Mouse (Mus musculus): ENCODE data around the gene Ripor2. TPM values are rescaled to one million over a fixed set of nuclear protein-coding genes. Genes with fewer than 3 reads are reported as not detected.

Gene Ripor2
- polyA plus RNA-seq, 1 experiment: 2.0 TPM

GRCm38 (mm10) chr13:24750807-24751206, 168.8 kb downstream of the Ripor2 start:
- Histone ChIP-seq H3K4me3 (ENCODE audit: low read depth, low read length) (no peak overlapping the region), H3K27ac (ENCODE audit: insufficient read depth, low read depth, low read length) (no peak overlapping the region), H3K4me1 (ENCODE audit: control insufficient read depth, insufficient read depth, insufficient read length, low read length) (no peaks in the 10 kb centered on the region), H3K36me3 (ENCODE audit: control insufficient read depth, insufficient read depth, low read length) (peaks cover 38% of the 10 kb centered on the region), H3K27me3 (ENCODE audit: control insufficient read depth, insufficient read depth, low read length) (no peaks in the 10 kb centered on the region)
- TF ChIP-seq CTCF (IDR thresholded peaks at IDR 0.05; ENCODE audit: extremely low read depth, insufficient read length, insufficient replicate concordance, low read depth, low read length) (no peak), POLR2A (IDR thresholded peaks at IDR 0.05; ENCODE audit: low read depth, low read length) (no peak)
- WGBS: 84% methylated on average over 8 of the region's 8 CpGs

- WGBS: 86% methylated on average over 8 of the region's 8 CpGs
- H3K27ac ChIP-seq (ENCODE audit: insufficient read depth, low read depth, low read length): no peak overlapping the region
- TF ChIP-seq CTCF (IDR thresholded peaks at IDR 0.05; ENCODE audit: extremely low read depth, insufficient read length, insufficient replicate concordance, low read depth, low read length): no peak
- TF ChIP-seq POLR2A (IDR thresholded peaks at IDR 0.05; ENCODE audit: low read depth, low read length): no peak
- no peaks in the 10 kb centered on the region for H3K27me3 ChIP-seq (ENCODE audit: control insufficient read depth, insufficient read depth, low read length)
- H3K4me1 ChIP-seq (ENCODE audit: control insufficient read depth, insufficient read depth, insufficient read length, low read length): no peaks in the 10 kb centered on the region
- peaks cover 42% of the 10 kb centered on the region for H3K36me3 ChIP-seq (ENCODE audit: control insufficient read depth, insufficient read depth, low read length)
- H3K4me3 ChIP-seq (ENCODE audit: low read depth, low read length): no peak overlapping the region
Observed at GRCm38 (mm10) chr13:24751396-24751795, 169.4 kb downstream of the Ripor2 start.

GRCm38 (mm10) chr13:24756756-24757155, 174.8 kb downstream of the Ripor2 start:
- H3K4me3 ChIP-seq (ENCODE audit: low read depth, low read length): no peak overlapping the region
- 94% methylated on average over 3 of the region's 3 CpGs for WGBS
- H3K27ac ChIP-seq (ENCODE audit: insufficient read depth, low read depth, low read length): no peak overlapping the region
- peaks cover 3% of the 10 kb centered on the region; the same call in 1 of the 2 replicates for H3K4me1 ChIP-seq (ENCODE audit: control insufficient read depth, insufficient read depth, insufficient read length, low read length)
- peaks cover 43% of the 10 kb centered on the region for H3K36me3 ChIP-seq (ENCODE audit: control insufficient read depth, insufficient read depth, low read length)
- TF ChIP-seq CTCF (IDR thresholded peaks at IDR 0.05; ENCODE audit: extremely low read depth, insufficient read length, insufficient replicate concordance, low read depth, low read length) (no peak), POLR2A (IDR thresholded peaks at IDR 0.05; ENCODE audit: low read depth, low read length) (no peak)
- H3K27me3 ChIP-seq (ENCODE audit: control insufficient read depth, insufficient read depth, low read length): no peaks in the 10 kb centered on the region

- H3K36me3 ChIP-seq (ENCODE audit: control insufficient read depth, insufficient read depth, low read length): peaks cover 38% of the 10 kb centered on the region
- no peak overlapping the region for H3K4me3 ChIP-seq (ENCODE audit: low read depth, low read length)
- no peaks in the 10 kb centered on the region for H3K27me3 ChIP-seq (ENCODE audit: control insufficient read depth, insufficient read depth, low read length)
- H3K27ac ChIP-seq (ENCODE audit: insufficient read depth, low read depth, low read length): no peak overlapping the region
- WGBS: 72% methylated on average over 12 of the region's 12 CpGs
- TF ChIP-seq CTCF (IDR thresholded peaks at IDR 0.05; ENCODE audit: extremely low read depth, insufficient read length, insufficient replicate concordance, low read depth, low read length): no peak
- no peak for TF ChIP-seq POLR2A (IDR thresholded peaks at IDR 0.05; ENCODE audit: low read depth, low read length)
- peaks cover 3% of the 10 kb centered on the region; the same call in 1 of the 2 replicates for H3K4me1 ChIP-seq (ENCODE audit: control insufficient read depth, insufficient read depth, insufficient read length, low read length)
Observed at GRCm38 (mm10) chr13:24757820-24758564, 176.0 kb downstream of the Ripor2 start.

- Histone ChIP-seq H3K27me3 (ENCODE audit: control insufficient read depth, insufficient read depth, low read length) (no peaks in the 10 kb centered on the region), H3K36me3 (ENCODE audit: control insufficient read depth, insufficient read depth, low read length) (peaks cover 31% of the 10 kb centered on the region), H3K4me3 (ENCODE audit: low read depth, low read length) (no peak overlapping the region), H3K27ac (ENCODE audit: insufficient read depth, low read depth, low read length) (no peak overlapping the region), H3K4me1 (ENCODE audit: control insufficient read depth, insufficient read depth, insufficient read length, low read length) (peaks cover 3% of the 10 kb centered on the region; the same call in 1 of the 2 replicates)
- no peak for TF ChIP-seq CTCF (IDR thresholded peaks at IDR 0.05; ENCODE audit: extremely low read depth, insufficient read length, insufficient replicate concordance, low read depth, low read length)
- TF ChIP-seq POLR2A (IDR thresholded peaks at IDR 0.05; ENCODE audit: low read depth, low read length): no peak
- WGBS: 53% methylated on average over 10 of the region's 10 CpGs
Observed at GRCm38 (mm10) chr13:24759451-24759850, 177.5 kb downstream of the Ripor2 start.

GRCm38 (mm10) chr13:24760351-24760870, 178.4 kb downstream of the Ripor2 start:
- peaks cover 3% of the 10 kb centered on the region; the same call in 1 of the 2 replicates for H3K4me1 ChIP-seq (ENCODE audit: control insufficient read depth, insufficient read depth, insufficient read length, low read length)
- no peak overlapping the region for H3K27ac ChIP-seq (ENCODE audit: insufficient read depth, low read depth, low read length)
- TF ChIP-seq POLR2A (IDR thresholded peaks at IDR 0.05; ENCODE audit: low read depth, low read length): no peak
- TF ChIP-seq CTCF (IDR thresholded peaks at IDR 0.05; ENCODE audit: extremely low read depth, insufficient read length, insufficient replicate concordance, low read depth, low read length): no peak
- H3K36me3 ChIP-seq (ENCODE audit: control insufficient read depth, insufficient read depth, low read length): peaks cover 24% of the 10 kb centered on the region
- WGBS: 24% methylated on average over 5 of the region's 5 CpGs
- H3K27me3 ChIP-seq (ENCODE audit: control insufficient read depth, insufficient read depth, low read length): no peaks in the 10 kb centered on the region
- H3K4me3 ChIP-seq (ENCODE audit: low read depth, low read length): no peak overlapping the region

- peaks cover 3% of the 10 kb centered on the region; the same call in 1 of the 2 replicates for H3K4me1 ChIP-seq (ENCODE audit: control insufficient read depth, insufficient read depth, insufficient read length, low read length)
- H3K27me3 ChIP-seq (ENCODE audit: control insufficient read depth, insufficient read depth, low read length): no peaks in the 10 kb centered on the region
- H3K27ac ChIP-seq (ENCODE audit: insufficient read depth, low read depth, low read length): peak overlapping the region; percentile 44
- peak overlapping the region; percentile 88 for H3K4me3 ChIP-seq (ENCODE audit: low read depth, low read length)
- WGBS: 2% methylated on average over 10 of the region's 10 CpGs
- peaks cover 18% of the 10 kb centered on the region for H3K36me3 ChIP-seq (ENCODE audit: control insufficient read depth, insufficient read depth, low read length)
- TF ChIP-seq POLR2A (IDR thresholded peaks at IDR 0.05; ENCODE audit: low read depth, low read length) (no peak), CTCF (IDR thresholded peaks at IDR 0.05; ENCODE audit: extremely low read depth, insufficient read length, insufficient replicate concordance, low read depth, low read length) (no peak)
Observed at GRCm38 (mm10) chr13:24761083-24761402, 179.1 kb downstream of the Ripor2 start.
